Mouse (Mus musculus) brain, embryonic 14.5 days (tissue): ENCODE measurements around the gene Tnfsf4.

Source experiments
- CTCF ChIP-seq: fragments of 200-500 bp; IDR thresholded peaks from 2 replicates; pipeline ENCODE4 v1.5.1; 2012; ENCODE audit warnings: inconsistent platforms, mild to moderate bottlenecking, moderate library complexity, borderline replicate concordance; ENCODE audit not compliant: insufficient read depth, insufficient read length; ENCODE audit errors: extremely low read depth
- POLR2A ChIP-seq: fragments of 200-500 bp; IDR thresholded peaks from 2 replicates; pipeline ENCODE4 v1.6.1; 2012; ENCODE audit warnings: mild to moderate bottlenecking, inconsistent platforms, borderline replicate concordance; ENCODE audit not compliant: poor library complexity, insufficient read depth, insufficient read length, severe bottlenecking; ENCODE audit errors: extremely low read depth

DNA sequence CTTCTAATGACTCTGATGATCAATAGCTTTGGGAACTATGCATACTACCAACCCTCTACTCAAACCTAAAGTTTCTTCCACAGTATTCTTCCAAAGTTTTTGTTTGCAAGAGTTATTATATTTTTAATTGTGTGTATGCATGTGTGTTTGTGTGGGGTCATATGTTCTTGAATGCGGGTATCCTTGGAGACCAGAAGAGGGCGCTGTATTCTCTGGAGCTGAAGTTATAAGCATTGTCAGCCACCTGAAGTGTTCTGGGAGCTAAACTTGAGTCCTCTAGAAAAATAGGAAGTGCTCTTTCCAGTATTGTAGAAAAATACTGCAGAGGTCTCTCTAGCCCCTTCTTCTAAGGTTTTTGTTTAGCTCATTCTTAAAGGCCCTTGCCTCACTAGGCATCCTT lies 5.1 kb upstream of the Tnfsf4 start:
- TF ChIP-seq CTCF (no peak), POLR2A (no peak)
